Mouse (Mus musculus) 3134 (cell line): ENCODE data around the gene Ttll5.

Experiments
- DNase-seq: peaks from one replicate; pipeline ENCODE4 v3.0.0-alpha.2; 2011; ENCODE audit warnings: low spot score; ENCODE audit not compliant: insufficient read length; ENCODE audit errors: extremely low read depth

The Ttll5 gene

DNA sequence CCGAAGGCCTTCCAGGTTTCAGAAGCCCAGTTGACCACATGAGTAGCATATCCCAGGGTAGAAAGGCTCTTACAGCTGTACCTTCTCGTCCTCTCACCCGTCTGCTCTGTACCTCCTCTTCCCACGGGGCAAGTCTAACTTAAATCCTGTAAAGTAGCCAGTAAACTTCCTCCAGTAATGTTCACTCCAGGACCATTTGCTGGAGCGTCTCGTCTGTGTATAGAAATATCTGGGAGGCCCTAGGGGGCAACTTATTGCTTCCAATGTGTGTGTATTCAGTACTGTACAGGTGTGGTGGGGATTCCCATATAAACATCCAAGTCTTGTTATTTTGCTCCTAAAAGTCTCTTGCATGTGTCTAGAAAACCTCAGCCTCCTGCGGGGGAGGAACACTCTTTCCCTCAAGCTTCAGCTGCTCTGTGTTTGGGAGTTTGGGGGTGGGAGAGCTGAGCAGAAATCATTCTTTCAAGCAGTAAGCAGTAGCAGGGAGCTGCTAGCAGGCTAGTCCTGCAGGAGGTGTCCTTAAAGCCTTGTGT is 176.7 kb downstream of the Ttll5 start:
- DNase-seq: no peak

DNA sequence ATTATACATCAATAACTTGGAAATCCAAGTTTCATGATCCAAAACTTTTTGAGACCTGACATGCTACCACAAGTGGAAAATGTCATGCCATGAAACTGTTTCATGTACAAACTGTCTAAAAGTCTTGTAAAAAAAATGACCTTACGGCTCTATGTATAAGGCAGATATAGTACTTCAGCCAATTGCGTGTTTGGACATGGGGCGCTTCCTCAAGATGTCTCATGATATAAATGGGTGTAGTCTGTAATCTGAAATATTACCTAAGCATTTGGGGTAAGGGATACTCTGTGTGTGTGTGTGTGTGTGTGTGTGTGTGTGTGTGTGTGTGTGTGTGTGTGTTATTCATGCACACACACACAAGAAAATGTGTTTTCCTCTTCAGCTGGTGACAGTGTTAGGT is 180.2 kb downstream of the Ttll5 start:
- no peak for DNase-seq

DNA sequence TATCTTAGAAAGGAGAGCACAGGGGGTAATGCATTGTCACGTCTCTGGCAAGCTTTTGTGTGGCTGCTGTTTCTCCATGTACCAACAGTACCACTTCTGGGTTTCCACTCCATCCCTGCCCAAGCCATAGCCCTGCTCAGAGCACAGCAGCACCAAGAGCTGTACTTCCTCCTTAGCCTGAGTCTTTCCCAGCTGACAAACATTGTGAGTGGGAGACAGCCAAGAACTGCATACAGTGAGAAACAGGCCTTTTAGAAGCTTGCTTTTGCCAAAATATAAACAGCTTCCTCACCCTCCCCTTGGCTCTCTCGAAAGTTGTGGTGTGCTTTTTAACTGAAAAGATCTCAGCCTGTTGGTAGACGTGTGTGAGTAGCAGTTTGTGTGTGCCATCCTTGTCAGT is 182.9 kb downstream of the Ttll5 start:
- no peak for DNase-seq

DNA sequence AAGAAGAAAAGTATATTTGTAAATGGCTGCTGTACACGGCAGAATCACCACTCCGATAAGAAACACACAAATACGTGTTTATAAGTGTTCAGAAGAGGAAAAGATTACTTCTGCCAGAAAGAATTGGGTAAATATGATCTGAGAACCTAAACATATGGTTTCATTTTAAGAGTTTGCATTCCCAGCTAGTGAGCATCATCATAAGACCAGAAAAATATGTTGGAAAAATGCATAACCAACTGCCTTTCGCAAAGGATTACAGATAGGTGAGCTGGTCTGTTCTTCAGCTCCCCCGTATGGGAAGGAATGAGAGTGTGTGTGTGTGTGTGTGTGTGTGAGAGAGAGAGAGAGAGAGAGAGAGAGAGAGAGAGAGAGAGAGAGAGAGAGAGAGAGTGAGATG is 186.2 kb downstream of the Ttll5 start:
- DNase-seq: no peak

DNA sequence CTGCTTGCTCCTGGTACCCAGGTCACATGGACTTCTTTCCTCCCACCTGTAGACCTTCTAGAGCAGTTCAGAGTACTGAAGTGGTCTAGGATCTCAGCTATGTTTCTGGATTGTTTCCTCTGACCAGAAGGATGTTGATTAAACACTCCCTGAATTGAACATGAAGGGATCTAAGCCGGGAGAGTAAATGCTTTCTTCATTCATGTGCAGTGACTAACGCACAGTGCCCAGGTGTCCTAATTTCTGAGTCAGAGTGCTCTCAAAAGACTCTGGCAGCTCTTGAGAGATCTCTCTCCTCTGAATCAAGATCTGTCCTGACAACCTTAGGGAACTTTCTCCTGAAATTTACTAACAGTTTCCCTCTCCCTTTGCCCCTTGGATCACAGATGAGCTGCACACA is 187.7 kb downstream of the Ttll5 start:
- no peak for DNase-seq

DNA sequence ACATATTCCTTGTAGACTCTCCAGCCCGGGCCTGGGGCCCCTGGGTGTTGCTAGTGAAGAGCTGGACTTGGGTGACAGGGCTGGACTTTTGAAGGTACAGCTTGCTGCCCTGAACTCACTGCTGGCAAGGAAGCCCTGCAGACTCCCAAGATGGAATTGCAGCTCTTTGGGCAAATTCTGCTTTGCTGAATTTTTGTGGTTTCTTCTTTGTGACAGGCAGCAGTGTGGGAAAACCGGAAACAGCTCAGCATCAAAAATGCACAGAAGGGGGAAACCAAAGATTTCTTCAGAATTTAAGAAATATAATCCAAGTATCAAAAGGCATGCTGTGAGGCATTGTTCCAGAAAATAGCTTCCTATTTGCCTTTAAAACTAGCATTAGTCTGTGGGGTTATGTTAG is 189.7 kb downstream of the Ttll5 start:
- DNase-seq: peak; percentile 37

DNA sequence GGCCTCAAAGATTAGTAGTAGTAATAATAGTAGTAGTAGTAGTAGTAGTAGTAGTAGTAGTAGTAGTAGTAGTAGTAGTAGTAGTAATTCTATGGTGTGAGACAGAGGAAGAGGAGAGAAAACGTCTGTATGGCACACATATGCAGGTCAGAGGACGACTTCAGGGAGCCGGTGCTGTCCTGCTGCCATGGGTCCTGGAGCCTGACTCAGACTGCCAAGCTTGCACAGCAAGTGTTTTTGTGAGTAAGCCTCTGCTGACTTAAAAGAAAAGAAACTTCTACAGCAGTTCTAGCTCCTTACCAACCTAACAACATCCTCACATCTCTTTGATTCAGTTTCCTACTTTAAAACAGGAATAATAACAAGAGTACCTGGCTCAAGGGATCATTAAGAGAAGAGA is 190.2 kb downstream of the Ttll5 start:
- DNase-seq: peak; percentile 29

DNA sequence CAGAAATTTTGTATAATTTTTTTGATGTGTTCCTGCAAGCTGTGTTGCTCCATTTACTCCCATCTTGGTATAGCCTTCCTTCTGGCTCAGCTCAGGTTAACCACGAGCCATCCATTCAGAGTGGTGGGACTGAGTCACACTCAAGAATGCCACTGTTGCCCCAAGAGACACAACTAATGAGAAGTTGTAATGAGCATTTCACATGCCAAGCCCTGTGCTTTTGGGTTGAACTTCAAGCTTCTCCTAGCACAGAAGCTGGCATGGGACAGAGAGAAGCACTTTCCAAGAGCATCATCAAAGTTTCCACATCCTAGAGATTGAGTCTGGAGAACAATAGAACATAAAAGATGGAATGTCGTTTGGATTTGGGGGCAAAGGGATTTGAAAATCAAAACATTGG is 190.7 kb downstream of the Ttll5 start:
- DNase-seq: peak; percentile 29

DNA sequence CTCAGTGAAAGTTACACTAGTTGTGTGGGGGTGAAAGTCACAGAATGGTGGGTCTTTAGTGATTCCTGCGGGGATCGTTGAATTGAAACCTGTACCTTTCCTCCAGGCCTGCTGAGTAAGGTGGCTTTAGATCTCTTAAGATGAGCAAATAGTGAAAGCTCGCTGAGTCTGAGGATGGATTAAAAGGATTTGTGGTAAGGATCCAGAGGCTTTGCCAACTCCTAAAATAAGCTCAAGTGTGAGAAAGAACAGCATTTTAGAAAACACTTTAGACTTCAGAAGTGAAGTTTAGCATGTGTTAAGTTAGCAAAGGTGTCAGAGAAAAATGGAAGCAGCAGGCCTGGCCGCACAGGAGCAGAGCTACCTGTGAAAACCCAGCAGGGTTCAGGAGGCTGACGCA is 192.9 kb downstream of the Ttll5 start:
- no peak for DNase-seq

DNA sequence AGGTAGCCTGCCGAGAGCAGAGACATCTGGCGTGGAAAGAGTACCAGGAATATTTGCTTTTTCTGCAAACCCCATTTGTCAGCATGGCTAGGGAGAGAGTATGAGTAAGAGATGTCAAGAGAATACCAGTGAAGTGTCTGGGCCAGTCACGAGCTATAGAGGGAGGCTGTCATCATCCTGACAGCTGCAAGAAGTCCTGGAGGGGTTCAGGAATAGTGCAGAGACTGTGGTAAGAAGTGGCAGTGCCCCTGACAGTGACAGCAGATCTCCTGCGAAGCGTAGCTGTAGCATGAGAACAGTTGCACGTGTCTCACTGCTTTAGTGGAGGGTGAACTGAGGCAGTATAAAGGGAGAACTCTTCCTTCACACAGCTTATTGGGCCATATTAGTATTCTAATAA is 197.1 kb downstream of the Ttll5 start:
- DNase-seq: no peak

DNA sequence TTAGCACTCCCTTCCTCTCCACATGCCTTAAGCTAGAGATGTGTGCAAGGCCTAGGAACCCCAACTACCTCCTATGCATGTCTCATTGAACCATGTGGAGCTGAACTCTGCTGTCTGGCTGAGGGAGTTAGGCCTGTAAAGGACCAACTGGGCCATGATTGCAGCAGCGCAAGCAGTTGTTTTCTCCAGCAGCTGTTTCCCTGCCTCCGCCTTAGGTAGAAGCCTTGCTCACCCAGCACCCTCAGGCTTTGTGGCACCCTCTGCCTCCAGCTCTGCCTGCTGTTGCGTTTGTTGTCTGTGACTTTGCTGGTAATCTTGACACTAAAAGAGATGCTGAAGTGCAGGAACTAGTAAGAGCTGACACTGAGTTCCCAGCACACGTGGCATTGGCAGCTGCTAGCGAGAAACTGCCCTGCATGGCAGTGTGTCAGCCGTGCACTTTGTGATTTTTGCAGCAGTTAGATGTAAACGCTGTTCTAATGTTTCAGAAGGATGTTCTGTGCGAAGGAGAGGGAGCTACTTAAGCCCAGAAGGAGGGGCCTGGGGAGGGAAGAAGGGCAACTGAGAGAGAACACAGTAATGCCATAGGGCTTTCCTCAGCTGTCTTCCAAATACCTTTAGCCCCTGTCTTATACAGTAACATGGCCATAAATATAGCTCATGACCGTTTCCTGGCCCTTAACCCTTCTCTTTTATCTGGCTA is 198.0 kb downstream of the Ttll5 start:
- DNase-seq: no peak

DNA sequence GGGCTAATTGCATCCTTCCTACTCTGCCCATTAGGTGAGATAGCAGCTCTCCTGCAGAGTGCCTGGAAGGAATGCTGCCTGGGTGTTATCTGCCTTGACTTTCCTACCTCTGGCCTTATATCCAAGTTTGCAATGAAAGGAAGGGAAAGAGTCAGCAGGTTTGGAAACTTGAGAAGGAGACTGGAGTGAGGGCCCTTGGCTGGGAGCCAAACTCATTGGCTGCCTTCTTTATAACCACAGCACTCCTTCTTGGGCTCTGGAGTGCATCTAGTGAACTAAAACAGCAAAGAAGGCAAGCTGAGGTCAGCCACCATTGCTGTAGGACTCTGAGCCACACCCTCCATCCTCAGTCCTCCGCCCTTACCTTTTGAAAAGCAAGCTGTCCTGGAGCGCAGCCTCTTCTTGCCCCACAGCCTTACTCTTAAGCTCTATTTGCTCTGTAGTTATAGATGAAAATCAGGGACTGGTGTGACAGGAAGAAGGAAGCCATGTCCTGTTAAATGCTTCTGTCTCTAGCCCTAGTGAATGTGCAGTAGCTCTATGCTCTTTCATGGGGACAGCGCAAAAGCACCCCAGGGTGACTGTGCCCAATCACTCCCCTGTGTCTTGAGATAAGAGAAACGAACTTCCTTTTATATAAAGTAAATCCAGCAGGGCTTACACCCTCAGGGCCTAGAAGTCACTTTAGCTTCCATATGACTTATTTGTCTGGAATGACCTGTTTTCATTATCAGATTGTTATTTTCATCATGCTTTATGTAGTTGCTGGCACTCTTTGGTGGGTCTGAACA is 198.8 kb downstream of the Ttll5 start:
- no peak for DNase-seq

DNA sequence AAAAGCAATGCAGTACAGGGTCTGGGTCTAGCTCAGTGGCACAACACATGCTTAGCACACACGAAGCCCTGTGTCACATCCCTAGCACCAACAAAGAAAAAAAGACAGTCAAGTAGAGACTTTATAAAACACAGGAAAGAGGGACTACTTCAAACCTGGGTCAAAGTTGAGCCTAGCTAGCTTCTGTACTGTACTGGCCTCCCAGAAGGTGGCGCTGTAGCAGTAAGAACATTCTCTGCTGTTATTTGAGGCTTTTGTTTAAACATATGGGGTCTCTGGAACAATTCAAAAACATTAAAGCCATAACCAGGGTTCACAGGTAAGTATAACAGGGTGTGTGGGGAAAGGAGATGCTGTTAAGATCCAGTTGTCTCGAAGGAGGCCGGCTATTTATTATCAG is 200.0 kb downstream of the Ttll5 start:
- no peak for DNase-seq

DNA sequence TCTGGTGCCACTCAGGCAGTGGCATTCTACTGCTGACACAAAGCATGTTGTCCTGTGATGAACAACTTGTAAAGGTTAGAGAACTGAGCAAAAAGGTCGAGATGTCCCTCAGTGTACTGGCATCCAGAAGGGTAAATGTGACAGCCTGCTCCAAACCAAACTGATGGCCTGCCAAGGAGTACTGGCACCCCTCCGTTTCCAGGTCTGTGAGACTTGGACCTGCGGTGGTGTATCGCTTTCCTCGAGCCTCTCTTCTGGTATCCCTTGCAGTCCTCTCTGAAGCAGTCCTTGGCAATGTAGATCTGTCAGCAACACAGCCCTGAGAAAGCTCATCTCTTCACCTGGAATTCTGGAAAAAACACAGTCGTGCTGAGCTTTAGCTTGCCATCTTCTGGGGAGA is 201.0 kb downstream of the Ttll5 start:
- no peak for DNase-seq

DNA sequence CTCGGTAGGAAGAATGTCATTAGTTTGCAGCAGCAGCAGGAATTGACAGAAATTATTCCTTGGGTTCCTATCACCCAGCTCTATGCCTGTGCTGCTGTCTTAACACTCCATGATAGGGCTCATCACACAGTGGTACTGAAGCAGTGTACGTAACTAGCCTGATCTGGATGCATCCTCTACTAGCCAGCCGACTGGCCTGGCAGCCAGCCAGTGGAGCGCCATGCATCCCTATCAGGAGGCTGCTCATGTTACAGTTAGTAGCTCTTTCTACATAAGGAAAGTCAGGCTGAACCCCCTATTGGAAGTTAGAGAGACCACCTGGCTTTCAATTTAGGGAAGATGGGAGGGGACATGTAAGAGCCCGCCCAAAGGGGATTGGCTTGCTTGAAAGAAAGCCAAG is 202.5 kb downstream of the Ttll5 start:
- DNase-seq: no peak

DNA sequence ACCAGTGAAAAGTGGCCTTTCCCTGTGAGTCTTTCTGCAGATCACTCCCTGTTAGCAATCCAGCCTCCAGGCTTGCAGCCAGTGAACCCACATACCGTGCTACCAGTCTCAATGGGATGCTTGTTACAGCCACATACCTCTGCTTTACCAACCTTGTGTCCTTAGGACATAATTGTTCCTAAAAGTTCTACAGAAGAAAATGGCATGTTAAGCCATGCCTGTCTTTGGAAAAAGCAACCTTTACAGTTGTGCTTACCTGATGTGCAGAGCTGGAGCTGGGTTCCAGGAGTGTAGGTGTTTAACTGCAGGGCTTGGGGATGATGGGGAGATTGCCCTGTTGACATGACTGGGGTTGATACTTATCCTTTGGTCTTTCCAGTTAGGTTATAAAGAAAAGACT is 203.3 kb downstream of the Ttll5 start:
- no peak for DNase-seq

DNA sequence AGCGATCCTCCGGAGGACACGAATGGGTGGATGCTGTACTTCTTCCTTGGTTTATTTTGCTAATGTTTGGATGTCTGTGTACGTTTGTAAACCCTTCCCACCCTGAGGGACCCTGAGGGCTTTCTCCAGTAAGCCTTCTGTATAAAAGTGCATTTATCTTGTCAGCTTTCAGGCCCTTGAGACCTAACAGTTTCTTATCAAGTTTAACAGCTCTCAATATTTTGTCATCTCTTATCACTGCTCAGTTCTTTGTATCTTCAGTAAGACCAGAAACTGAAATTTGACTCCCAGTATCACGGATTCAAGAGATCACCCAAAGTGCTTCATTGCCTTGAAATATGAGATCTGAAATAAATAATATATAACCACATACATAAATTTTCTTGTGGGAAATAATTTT is 206.5 kb downstream of the Ttll5 start:
- no peak for DNase-seq

DNA sequence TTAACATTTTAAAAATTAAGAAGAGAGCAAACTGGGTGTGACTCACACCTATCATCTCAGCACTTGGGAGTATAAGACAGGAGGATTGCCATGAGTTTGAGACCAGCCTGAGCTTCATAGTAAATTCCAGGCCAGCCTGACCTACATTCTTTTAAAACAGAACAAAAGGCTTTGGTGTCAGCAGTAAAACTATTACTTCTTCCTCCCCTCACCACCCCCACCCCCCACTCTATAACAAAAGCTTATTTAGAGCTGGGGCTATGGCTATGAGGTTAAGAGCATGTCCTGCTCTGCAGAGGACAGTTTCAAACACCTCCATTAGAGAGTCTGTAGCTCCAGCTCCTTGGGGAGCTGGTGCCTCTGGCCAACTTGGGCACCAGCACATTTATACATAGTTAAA is 211.1 kb downstream of the Ttll5 start:
- no peak for DNase-seq

DNA sequence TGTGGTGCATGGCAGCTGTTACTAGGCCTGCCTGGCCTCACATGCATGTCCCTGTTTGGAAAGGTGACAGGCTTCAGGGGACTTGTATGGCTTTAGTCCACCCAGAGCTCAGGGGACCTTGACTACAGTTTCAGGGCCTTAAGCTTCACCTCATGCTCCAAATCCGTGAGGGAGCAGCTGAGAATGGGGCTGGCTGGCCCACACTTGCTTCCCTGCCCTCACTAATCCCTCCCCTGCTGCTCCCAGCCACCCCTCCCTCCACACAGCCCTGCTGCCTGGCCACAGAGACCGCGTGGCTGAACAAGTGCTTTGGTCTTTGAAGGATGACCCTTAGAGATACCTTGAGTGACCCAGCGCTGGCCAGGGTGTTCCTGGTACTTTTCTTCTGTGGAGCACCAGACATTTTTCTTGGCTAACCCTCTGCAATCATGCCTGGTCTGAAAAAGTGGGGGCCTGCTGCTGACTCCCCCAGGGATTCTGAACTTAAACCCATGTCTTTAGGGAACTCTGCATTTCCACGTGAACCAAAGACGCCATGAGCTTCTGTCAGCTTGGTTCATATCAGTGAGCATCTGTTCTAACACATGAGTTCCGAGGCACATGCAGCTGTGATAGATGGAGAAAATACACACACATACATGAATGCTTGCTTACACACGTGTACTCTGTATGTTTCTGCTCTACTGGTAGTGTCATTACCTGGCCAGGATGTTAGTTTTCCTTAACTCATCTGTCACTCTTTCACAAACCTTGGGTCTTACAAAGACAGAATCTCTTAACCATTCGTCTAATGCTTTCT is 212.1 kb downstream of the Ttll5 start:
- no peak for DNase-seq

DNA sequence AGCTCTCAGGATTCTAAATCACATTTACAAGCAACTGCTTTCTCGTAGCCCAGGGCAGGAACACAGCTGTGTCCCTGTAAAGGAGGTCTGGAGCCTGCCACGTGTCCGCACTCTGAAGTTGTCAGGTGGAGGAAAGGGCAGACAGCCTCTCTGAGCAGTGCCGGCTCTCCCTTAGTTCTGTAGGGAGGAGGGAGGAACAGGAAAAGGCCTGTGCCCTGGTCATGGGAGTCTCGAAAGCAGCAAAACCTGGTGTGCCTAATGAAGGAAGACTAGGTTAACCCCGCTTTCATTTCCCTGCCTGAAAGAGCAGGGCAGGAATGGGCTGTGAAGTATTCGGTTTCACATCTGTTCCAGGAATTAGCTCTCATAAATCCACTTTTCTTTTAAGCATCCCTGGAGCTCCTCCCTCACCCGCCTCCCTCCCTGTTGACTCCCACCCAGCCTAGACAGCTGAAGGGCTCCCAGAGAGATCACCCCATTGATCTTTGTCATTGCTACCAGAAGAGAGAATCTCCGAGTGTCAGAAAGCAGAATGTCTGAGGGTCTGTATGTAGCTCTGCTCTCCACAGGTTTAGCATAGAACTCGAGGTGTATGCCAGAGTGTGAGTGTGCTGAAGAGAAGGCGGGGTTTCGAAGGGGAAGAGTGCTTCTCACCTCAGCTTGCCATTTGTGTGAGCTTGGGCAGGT is 212.9 kb downstream of the Ttll5 start:
- no peak for DNase-seq

DNA sequence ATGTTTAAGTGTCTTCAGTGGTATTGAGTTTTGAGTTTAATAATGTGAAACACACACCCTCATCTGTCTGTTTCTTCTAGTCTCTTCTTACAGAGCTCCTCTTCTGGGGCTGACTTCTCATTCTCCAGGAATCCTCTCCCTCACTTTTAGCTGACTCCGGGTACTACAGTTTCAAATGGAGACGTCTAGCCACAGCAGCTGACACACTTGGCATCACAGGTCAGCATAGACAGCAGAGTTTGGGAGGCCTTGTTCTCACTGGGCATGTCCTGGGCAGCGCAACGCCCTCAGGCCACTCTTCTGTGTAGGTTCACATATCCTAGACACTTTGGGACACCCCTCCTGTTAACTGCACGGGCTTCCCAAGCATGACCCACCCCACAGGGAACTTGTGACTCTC is 214.6 kb downstream of the Ttll5 start:
- DNase-seq: no peak
